Mouse (Mus musculus): ENCODE measurements at regions not wholly inside any gene's neighbourhood (a gene's known extent, or its start where the extent isn't known, plus 50 kb on each side); places are given as distances from the start of the nearest gene placed in this dataset.
"Not testable (repeated sequence)": the region's sequence is repeated elsewhere in the genome, so short reads cannot be mapped to it uniquely, and the experiment has no call there.

DNA sequence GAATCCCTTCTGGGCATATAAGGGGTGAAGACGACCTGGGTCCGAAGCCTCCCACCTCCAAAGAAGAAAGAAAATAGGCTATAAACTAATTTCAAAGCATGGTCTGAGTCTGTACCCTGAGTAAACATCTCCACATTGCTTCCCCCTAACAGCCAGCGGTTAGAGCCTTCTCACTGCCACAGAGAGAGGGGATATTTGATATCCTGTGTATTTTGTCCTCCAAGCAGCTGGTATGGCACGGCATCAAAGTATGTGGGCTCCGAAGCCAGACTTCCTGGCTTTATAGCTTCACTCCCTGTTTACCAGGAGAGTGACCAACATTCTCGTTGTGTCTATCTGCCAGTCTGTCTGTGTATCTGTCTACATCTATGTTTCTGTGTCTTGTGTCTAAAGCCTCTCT lies 191.7 kb upstream of the Plxna2 start:
- 49% methylated on average over 6 of the region's 6 CpGs for WGBS
- Histone ChIP-seq H3K27me3 (replicated peaks) (no peaks in the 10 kb centered on the region), H3K9me3 (no peaks in the 10 kb centered on the region), H3K27ac (no peak overlapping the region), H3K36me3 (no peaks in the 10 kb centered on the region), H3K4me3 (replicated peaks) (no peak overlapping the region), H3K4me2 (replicated peaks) (no peak overlapping the region), H3K9ac (no peak overlapping the region), H3K4me1 (replicated peaks) (no peaks in the 10 kb centered on the region)
- no peak for ATAC-seq

DNA sequence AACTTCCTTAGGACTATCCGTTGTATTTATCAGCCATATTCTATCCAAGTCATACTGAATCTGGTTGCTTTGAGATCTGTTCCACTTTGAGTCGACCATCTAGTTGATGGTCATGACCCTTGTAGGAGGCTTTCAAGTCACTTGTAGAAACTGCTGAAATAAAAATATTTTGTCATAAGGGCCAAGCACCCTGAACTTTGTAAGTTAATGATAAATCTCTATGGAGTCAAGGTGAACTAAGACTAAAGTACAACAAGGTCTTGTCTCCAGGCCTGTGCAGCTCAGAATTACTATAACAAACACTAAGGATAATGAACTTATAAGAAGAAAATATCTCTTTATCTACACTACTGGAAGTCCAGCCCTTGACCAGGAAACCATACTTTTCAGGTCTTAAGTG lies 193.8 kb upstream of the Plxna2 start:
- Histone ChIP-seq H3K9me3 (no peaks in the 10 kb centered on the region), H3K4me3 (replicated peaks) (no peak overlapping the region), H3K27me3 (replicated peaks) (no peaks in the 10 kb centered on the region), H3K4me1 (replicated peaks) (no peaks in the 10 kb centered on the region), H3K27ac (no peak overlapping the region), H3K9ac (no peak overlapping the region), H3K36me3 (no peaks in the 10 kb centered on the region), H3K4me2 (replicated peaks) (no peak overlapping the region)
- 92% methylated on average over 2 of the region's 2 CpGs for WGBS
- no peak for ATAC-seq

DNA sequence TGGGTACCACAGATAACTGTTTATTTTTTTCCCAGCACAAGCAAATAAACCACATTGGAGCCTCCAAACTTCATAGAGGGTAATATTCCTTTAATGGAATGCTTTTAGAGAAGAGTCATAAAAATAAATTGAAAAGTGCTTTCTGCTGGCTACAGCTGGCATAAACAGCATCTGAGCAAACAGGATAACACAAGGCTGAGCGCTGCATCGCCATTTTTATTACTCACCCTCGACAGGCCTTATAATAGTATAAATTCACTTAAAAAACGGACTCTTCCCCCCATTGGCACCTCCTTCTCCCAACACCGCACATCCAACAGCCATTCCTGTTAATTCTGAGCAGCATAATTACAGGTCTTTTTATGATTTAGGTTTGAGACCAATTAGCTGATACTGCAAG lies 205.8 kb upstream of the Plxna2 start:
- Histone ChIP-seq H3K27ac (no peak overlapping the region), H3K4me1 (replicated peaks) (no peaks in the 10 kb centered on the region), H3K4me2 (replicated peaks) (no peak overlapping the region), H3K27me3 (replicated peaks) (no peaks in the 10 kb centered on the region), H3K9me3 (no peaks in the 10 kb centered on the region), H3K9ac (no peak overlapping the region), H3K4me3 (replicated peaks) (no peak overlapping the region), H3K36me3 (no peaks in the 10 kb centered on the region)
- WGBS, result 49% methylated on average over 5 of the region's 5 CpGs
- ATAC-seq, result no peak

DNA sequence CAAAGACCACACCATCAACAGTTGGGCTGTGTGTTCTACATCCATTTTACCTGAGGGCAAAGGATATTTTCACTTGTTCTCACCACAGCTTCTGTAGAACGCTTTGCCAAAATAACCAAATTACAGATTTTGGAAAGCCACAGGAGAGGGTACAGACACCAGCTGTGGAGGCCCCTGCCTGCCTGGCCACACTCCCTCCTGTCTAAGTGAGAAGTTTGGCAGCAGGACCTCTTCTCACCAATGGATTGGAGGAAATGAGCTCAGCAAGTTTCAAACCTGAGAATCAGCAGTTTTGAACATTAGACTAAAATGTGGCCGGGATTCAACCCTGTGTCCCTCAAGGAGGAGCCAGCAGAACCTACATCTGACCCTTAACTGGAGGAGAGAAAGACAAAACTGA lies 206.2 kb upstream of the Plxna2 start:
- no peak overlapping the region for H3K27ac ChIP-seq
- no peak overlapping the region for H3K4me2 ChIP-seq (replicated peaks)
- WGBS, result 72% methylated on average over 2 of the region's 2 CpGs
- no peaks in the 10 kb centered on the region for H3K9me3 ChIP-seq
- H3K27me3 ChIP-seq (replicated peaks), result no peaks in the 10 kb centered on the region
- H3K9ac ChIP-seq, result no peak overlapping the region
- H3K36me3 ChIP-seq, result no peaks in the 10 kb centered on the region
- no peaks in the 10 kb centered on the region for H3K4me1 ChIP-seq (replicated peaks)
- ATAC-seq, result no peak
- no peak overlapping the region for H3K4me3 ChIP-seq (replicated peaks)

GRCm38 (mm10) chr1:194399281-194399680 lies 218.7 kb upstream of the Plxna2 start:
- Histone ChIP-seq H3K36me3 (no peaks in the 10 kb centered on the region), H3K4me3 (replicated peaks) (no peak overlapping the region), H3K27me3 (replicated peaks) (no peaks in the 10 kb centered on the region), H3K9me3 (no peaks in the 10 kb centered on the region), H3K9ac (no peak overlapping the region), H3K27ac (no peak overlapping the region), H3K4me2 (replicated peaks) (no peak overlapping the region), H3K4me1 (replicated peaks) (no peaks in the 10 kb centered on the region)
- no peak for ATAC-seq

DNA sequence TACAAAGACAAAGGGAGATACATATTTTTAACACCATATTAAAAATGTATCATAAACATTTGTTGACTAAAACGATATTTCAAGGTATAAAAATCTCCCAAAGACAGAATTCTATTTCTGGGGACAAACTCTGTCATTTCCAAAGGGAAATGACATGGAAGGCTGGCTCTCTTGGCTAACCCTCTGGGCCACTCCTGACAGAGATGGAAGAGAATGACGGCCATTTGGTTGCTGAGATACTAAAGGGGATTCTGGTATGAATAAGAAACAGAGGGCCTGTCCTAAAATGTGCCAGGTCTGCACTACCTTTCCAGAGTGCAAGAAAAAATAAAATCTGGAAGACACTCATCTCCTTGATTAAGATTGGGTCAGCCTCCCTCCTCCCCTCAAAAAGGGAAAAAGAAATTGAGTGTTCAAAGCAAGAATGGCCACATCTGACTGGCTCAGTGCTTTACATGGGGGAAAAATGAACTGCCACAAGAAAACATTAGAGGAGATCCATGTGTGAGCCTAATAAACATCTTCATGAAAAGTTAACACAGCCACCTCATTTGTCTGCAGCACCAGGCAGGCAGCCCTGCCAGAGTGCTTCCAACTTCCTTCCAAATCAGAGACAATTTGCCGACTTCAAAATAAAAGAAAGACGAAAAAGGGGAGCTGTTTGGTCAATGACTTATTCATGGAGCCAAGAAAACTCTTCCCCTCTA lies 221.1 kb upstream of the Plxna2 start:
- no peak for ATAC-seq
- Histone ChIP-seq H3K4me1 (replicated peaks) (no peaks in the 10 kb centered on the region), H3K4me2 (replicated peaks) (no peak overlapping the region), H3K9ac (no peak overlapping the region), H3K27ac (no peak overlapping the region), H3K27me3 (replicated peaks) (no peaks in the 10 kb centered on the region), H3K9me3 (no peaks in the 10 kb centered on the region), H3K36me3 (no peaks in the 10 kb centered on the region), H3K4me3 (replicated peaks) (no peak overlapping the region)
- 57% methylated on average over 4 of the region's 4 CpGs for WGBS

- H3K4me3 ChIP-seq (replicated peaks), result no peak overlapping the region
- H3K4me1 ChIP-seq (replicated peaks), result no peaks in the 10 kb centered on the region
- H3K27me3 ChIP-seq (replicated peaks), result no peaks in the 10 kb centered on the region
- no peak overlapping the region for H3K9ac ChIP-seq
- no peaks in the 10 kb centered on the region for H3K36me3 ChIP-seq
- H3K27ac ChIP-seq, result no peak overlapping the region
- WGBS, result 55% methylated on average over 3 of the region's 3 CpGs
- no peak overlapping the region for H3K4me2 ChIP-seq (replicated peaks)
- no peaks in the 10 kb centered on the region for H3K9me3 ChIP-seq
- ATAC-seq, result no peak
These were observed 224.3 kb upstream of the Plxna2 start for GRCm38 (mm10) chr1:194393720-194394119.

DNA sequence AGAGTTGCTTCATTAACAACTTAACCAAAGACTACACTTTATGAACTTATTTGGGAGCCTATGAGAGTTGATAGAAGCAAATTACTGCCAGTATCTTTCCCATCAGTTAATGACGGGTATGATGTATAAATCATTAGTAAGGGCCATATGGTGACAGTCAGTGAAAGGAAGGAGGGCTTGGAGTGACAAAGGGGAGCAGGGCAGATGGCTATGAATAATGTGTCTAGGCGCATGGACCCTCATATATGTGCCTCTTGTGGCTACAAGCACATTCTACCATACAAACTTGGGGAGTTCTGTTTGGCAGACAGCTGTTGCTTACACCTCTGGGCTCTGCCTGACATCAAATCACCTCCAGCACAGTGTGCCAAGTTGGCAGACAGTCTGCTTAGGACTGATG lies 227.8 kb upstream of the Plxna2 start:
- Histone ChIP-seq H3K9ac (no peak overlapping the region), H3K36me3 (no peaks in the 10 kb centered on the region), H3K27ac (no peak overlapping the region), H3K4me2 (replicated peaks) (no peak overlapping the region), H3K27me3 (replicated peaks) (no peaks in the 10 kb centered on the region), H3K9me3 (no peaks in the 10 kb centered on the region), H3K4me3 (replicated peaks) (no peak overlapping the region), H3K4me1 (replicated peaks) (no peaks in the 10 kb centered on the region)
- 75% methylated on average over 2 of the region's 2 CpGs for WGBS
- no peak for ATAC-seq

DNA sequence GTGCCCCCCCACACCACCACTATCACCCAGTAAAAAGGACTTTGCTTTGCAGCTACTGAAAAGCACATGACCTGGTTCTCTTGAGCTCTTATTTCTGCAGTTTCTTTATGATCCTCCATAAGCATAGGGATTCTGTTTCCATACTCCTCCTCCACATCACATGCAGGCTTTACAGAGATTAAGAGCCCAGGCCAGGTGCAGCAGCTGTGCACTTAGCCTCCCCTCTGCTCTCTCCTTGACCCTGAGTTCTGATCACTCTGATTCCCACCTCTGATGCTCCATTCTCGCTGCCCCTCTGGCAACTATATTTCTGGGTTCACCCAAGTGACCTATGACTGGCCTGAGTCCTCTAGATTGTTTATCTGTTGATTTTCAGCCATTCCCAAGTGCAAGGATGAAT lies 239.9 kb upstream of the Plxna2 start:
- Histone ChIP-seq H3K4me3 (replicated peaks) (no peak overlapping the region), H3K4me1 (replicated peaks) (no peaks in the 10 kb centered on the region), H3K9ac (no peak overlapping the region), H3K4me2 (replicated peaks) (no peak overlapping the region), H3K27me3 (replicated peaks) (no peaks in the 10 kb centered on the region), H3K36me3 (no peaks in the 10 kb centered on the region), H3K27ac (no peak overlapping the region), H3K9me3 (no peaks in the 10 kb centered on the region)
- 71% methylated on average over 1 of the region's 1 CpGs for WGBS
- ATAC-seq, result no peak

- WGBS, result 87% methylated on average over 4 of the region's 4 CpGs
- not testable (repeated sequence) for H3K4me3 ChIP-seq (replicated peaks); H3K27ac ChIP-seq; H3K4me2 ChIP-seq (replicated peaks); H3K9me3 ChIP-seq; H3K9ac ChIP-seq; ATAC-seq; H3K27me3 ChIP-seq (replicated peaks); H3K36me3 ChIP-seq; H3K4me1 ChIP-seq (replicated peaks)
These were observed 244.5 kb upstream of the Plxna2 start for GRCm38 (mm10) chr1:194373511-194373910.

- WGBS, result 55% methylated on average over 5 of the region's 5 CpGs
- no peak overlapping the region for H3K4me3 ChIP-seq (replicated peaks)
- H3K4me2 ChIP-seq (replicated peaks), result no peak overlapping the region
- ATAC-seq, result no peak; the same call in 1 of the 2 replicates
- H3K9ac ChIP-seq, result no peak overlapping the region
- no peaks in the 10 kb centered on the region for H3K4me1 ChIP-seq (replicated peaks)
- no peak overlapping the region for H3K27ac ChIP-seq
- no peaks in the 10 kb centered on the region for H3K9me3 ChIP-seq
- no peaks in the 10 kb centered on the region for H3K36me3 ChIP-seq
- no peaks in the 10 kb centered on the region for H3K27me3 ChIP-seq (replicated peaks)
These were observed 254.1 kb upstream of the Plxna2 start for GRCm38 (mm10) chr1:194363917-194364316.

- Histone ChIP-seq H3K9me3 (no peaks in the 10 kb centered on the region), H3K27me3 (replicated peaks) (no peaks in the 10 kb centered on the region), H3K27ac (no peak overlapping the region), H3K36me3 (no peaks in the 10 kb centered on the region), H3K9ac (no peak overlapping the region), H3K4me2 (replicated peaks) (no peak overlapping the region), H3K4me3 (replicated peaks) (no peak overlapping the region), H3K4me1 (replicated peaks) (no peaks in the 10 kb centered on the region)
- 19% methylated on average over 1 of the region's 1 CpGs for WGBS
- 0 out of 2 replicates have a peak, but pooled peaks have one; percentile 25 for ATAC-seq
These were observed 254.8 kb upstream of the Plxna2 start for GRCm38 (mm10) chr1:194363129-194363768.

DNA sequence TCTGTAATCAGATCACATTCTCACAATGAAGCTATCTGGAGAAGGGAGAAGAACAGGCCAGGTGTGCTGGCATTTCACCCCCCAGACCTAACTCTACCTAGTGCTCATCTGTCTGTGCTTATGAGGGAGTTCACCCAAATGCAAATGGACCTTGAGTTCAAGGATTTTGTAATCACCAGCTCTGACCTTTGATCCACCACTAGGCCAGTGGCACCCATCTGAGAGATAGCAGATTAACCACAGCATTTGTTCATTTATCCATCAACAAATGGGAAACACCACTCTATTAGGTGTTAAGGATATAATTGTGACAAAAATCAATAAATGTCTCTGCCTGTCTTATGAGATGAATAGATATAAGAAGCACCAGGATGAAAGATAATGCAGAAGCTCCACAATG lies 255.7 kb upstream of the Plxna2 start:
- Histone ChIP-seq H3K4me2 (replicated peaks) (no peak overlapping the region), H3K4me1 (replicated peaks) (no peaks in the 10 kb centered on the region), H3K36me3 (no peaks in the 10 kb centered on the region), H3K27me3 (replicated peaks) (no peaks in the 10 kb centered on the region), H3K9ac (no peak overlapping the region), H3K4me3 (replicated peaks) (no peak overlapping the region), H3K9me3 (no peaks in the 10 kb centered on the region), H3K27ac (no peak overlapping the region)
- ATAC-seq, result no peak
